Mouse (Mus musculus) urinary bladder, postnatal 10 days (tissue): ENCODE data around the gene Slc12a8.

Experiments used
- DNase-seq: peaks from one replicate; pipeline ENCODE4 v3.0.0; 2022; ENCODE audit warnings: low spot score

Slc12a8 gene

DNA sequence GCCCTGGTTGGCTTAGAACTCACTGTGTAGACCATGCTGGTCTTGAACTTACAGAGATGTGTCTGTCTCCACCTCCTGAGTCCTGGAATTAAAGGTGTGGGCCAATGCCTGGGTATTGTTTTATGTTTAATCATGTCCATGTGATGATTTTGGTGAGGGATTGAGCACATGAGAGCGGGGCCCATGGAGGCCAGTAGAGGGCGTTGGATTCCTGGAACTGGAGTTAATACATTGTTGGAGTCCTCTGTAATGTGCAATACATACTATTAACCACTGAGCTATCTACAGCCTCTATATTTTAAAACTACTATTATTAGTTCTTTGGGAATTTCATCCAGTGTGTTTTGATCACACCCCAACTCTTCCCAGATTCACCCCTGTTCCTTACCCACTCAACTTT lies 27.2 kb downstream of the Slc12a8 start:
- no peak for DNase-seq

DNA sequence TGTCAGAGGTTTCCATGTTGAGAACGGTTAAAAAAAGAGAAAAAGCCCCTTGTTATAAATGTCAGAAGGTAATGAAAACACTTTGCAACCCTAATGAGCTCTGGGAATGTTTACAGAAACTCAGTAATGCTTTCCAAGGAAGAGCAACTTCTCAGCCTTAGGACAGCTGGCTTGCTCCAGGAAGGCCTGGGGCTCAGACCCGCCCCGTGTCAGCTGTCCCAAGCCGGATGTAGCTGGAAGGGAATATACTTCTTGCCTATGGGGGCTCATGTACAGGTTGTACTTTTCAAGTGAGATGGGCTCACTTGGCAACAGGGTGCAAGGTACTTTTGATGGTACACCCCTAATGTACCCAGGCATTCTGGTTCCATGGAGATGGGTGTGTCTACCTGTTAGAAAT lies 28.4 kb downstream of the Slc12a8 start:
- no peak for DNase-seq

GRCm38 (mm10) chr16:33553689-33554342 lies 36.7 kb downstream of the Slc12a8 start:
- DNase-seq: no peak

DNA sequence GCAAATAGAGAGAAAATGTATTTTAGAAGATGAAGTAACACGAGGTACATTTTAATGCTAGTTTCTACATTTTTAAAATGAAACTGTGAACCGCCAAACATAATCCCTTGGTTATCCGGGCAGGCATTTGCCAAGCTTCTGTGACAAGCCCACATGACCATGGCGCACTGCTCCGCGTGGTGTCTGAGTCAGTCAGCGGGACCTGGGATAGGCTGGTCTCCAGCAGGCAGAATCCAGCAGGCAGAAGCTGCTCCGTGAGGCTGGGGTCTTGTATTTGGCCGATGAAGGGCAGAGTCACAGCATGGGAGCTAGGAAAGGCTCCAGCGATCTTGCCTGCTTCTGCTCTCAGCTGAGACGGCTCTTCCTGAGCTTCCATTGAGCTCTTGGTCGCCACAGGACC lies 41.0 kb downstream of the Slc12a8 start:
- DNase-seq: no peak

DNA sequence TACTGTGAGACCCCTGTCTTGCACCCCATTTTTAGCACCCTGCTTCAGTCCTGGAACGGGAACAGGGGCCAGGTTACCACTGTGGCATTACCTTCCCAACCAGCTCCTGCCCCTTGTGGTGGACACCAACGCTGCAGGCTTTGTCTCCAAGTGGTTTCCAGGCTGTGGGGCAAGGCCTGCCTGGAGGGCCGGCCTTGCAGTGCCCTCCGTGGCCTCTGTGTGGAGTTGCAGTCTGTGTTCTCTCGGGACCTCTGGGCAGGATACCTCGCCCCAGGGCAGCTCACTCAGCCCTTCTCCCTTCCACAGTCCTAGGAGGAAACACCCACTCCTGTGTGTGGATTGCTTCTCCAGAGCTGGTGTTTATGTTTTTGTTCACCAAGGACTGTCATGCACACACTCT lies 43.2 kb downstream of the Slc12a8 start:
- peak; percentile 53 for DNase-seq

- no peak for DNase-seq
Observed at GRCm38 (mm10) chr16:33561308-33562009, 44.3 kb downstream of the Slc12a8 start.

GRCm38 (mm10) chr16:33562874-33563537 lies 45.9 kb downstream of the Slc12a8 start:
- no peak for DNase-seq

DNA sequence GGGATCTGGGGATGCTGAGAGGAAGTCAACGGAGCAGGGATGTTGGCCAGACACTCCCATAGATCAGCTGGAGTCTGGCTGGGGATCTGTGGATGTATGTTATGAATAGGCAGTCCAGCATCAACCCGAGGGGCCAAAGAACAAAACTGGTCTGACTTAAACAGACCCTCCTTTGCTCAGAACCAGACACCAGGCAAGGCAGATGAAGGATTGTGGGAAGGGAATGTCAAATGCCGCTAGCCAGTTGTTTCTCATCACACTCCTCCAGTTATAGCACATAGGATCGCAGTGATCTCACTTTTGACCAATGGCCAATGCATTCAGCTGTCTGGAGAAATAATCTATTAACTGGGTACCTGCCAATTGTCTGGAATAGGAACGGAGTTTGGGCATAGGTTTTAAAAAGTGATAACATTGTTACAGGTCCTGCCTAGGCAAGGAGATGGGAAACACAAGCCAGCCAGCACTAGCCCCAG lies 46.4 kb downstream of the Slc12a8 start:
- no peak for DNase-seq

- no peak for DNase-seq
Observed at GRCm38 (mm10) chr16:33566467-33566866, 49.3 kb downstream of the Slc12a8 start.

GRCm38 (mm10) chr16:33567736-33568135 lies 50.6 kb downstream of the Slc12a8 start:
- no peak for DNase-seq

- DNase-seq: no peak
Observed at GRCm38 (mm10) chr16:33568269-33569016, 51.3 kb downstream of the Slc12a8 start.

GRCm38 (mm10) chr16:33572646-33573045 lies 55.5 kb downstream of the Slc12a8 start:
- DNase-seq: no peak

- DNase-seq: no peak
Observed at GRCm38 (mm10) chr16:33573703-33574102, 56.6 kb downstream of the Slc12a8 start.

DNA sequence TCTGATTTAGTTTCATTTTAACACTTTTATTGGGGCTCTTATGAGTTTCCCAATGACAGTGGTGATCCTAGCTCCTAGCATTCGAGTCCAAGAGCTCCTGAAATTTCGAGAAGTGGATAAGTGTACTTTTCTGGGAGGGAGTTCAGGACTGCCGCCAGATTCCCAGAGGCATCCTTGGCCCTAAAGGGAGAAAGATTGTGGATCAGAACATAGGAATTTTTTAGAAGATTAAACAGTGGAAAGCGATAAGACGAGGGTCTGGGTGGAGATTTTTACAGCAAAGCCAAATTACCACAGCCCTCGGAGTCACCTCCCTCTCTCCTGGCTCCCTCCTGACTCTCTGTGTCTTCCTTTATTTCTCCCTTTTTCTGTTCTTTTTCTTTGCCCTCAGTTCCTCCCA lies 58.6 kb downstream of the Slc12a8 start:
- no peak for DNase-seq

DNA sequence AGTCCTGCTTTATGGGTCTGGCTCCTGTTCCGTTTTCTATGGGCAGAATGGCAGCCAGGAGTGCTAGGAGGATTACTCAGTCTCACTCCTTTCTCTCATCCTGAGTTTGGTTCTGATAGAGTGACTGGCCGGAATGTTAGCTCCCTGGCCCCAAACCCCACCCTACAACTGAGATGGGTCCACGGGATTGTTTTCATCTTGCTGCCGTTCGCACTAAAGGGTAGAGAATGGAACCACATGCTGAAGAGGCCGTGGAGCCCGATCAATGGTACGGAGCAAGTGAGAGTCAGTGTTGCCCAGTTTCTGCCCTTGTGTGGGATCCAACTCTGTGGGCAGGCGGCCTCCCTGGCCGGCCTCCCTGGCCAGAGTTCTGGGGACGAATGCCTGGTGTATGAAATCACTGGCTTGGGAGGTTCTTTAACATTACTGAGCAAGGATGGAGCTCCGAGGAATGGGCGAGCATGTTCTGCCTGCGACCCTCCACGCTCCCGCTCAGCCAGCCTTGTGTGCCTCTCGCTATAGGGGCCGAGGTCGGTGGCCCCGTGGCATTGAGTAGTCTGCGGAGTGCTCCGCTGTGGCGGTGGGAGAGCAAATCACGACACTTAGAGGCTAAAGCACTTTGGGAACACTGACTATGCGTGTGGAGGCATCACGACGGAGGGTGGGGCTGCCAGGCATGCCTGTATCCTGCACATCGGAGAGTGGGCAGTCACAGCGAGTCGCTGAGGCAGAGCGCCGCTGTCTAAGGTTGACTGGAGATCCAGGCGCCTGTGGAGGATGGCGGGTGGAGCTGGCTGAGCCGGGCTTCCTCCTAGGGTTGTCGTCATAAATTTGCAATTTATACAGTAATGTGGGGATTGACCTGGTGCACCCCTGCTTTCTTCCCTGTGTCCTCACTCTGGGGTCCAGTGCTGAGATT lies 59.4 kb downstream of the Slc12a8 start:
- DNase-seq: no peak

GRCm38 (mm10) chr16:33578462-33578861 lies 61.3 kb downstream of the Slc12a8 start:
- no peak for DNase-seq

- DNase-seq: no peak
Observed at GRCm38 (mm10) chr16:33580331-33580730, 63.2 kb downstream of the Slc12a8 start.

DNA sequence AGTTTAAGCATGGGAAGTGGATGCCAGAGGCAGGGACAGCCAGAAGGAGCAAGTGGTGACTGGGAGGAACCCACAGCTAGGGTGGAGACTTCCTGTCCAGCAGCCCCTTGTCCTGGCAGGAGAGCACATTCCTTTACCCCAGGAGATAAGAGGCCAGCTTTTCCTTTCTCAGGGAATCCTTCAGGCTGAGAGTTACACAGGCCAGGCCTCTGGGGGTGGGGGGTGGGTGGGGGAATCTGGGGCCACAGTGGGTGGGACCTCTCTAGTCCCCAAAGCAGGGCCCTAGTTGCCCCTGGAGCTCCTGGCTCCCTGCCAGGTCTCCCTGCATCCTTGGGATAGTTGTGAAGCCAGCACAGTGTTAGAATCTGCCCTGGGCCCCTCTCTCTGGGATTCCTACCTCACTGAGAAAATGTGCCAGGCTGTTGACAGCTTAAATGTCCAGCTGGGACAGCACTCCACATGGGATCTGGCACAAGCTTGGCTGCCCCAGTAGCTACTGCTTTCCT lies 63.7 kb downstream of the Slc12a8 start:
- DNase-seq: no peak

DNA sequence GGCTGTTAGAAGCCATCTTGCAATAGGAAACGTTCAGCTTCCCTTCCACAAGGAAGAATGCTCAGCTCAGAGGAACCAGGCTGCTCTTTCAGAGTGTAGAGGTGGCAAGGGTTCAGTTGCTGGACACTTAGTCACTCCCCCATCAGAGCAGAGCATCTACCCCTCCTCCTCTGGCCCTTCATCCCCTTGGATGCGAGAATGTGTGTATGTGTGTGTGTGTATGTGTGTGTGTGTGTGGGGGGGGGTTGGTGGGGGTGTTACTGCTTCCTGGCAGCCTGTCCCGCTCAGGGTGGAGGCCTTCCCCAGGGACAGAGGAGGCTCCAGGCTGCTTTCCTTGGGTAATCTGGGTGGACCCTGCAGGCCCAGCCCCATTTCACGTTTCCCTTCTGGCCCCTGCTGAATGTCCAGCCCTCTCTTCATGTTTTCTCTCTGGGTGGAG lies 64.6 kb downstream of the Slc12a8 start:
- no peak for DNase-seq

DNA sequence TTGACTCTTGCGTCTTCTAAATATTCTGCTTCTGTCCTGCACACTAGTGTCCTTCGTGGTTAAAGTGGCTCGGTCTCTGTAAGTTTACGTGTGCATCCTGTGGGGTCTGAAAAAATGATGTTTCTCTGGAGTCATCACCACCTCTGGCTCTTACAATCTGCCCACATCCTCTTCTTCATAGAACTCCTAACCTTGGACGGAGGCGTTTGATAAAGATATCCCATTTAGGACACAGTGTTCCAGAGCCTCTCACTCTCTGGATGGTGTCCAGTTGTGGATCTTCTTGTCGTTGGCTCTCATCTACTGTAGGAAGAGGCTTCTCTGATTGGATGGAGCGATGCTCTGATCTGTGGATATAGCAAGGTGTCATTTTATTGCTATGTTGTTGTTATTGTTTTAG lies 65.4 kb downstream of the Slc12a8 start:
- DNase-seq: no peak

- no peak for DNase-seq
Observed at GRCm38 (mm10) chr16:33583333-33583732, 66.2 kb downstream of the Slc12a8 start.
